Mouse (Mus musculus): Measurements from ENCODE around the gene Gnpat. TPM values are rescaled to one million over a fixed set of nuclear protein-coding genes. Genes with fewer than 3 reads are reported as not detected.

The Gnpat gene
- total and polyA plus RNA-seq, 3 experiments: 74.3 to 637 (median 117) TPM

GRCm38 (mm10) chr8:124859466-124859865, 3.4 kb upstream of the Gnpat start:
- Histone ChIP-seq H3K27ac (ENCODE audit: control insufficient read depth, low read depth, low read length) (no peak overlapping the region), H3K9me3 (replicated peaks; ENCODE audit: insufficient read depth, low read length) (no peaks in the 10 kb centered on the region), H3K27me3 (ENCODE audit: control insufficient read depth in 1 of 2, insufficient read depth in 2 of 2, low read length in 2 of 2) (no peaks in the 10 kb centered on the region), H3K79me2 (ENCODE audit: control insufficient read depth, insufficient read depth, low read length, poor library complexity) (peaks cover 63% of the 10 kb centered on the region), H3K4me1 (ENCODE audit: control insufficient read depth in 1 of 2, insufficient read depth in 2 of 2, low read length in 2 of 2) (peaks cover 2 to 9% of the 10 kb centered on the region in 2 experiments; a peak in 3 of 4 replicates), H3K4me3 (ENCODE audit: control insufficient read depth in 1 of 2, insufficient read depth in 1 of 2, low read depth in 2 of 2, low read length in 2 of 2) (no peak overlapping the region), H3K36me3 (ENCODE audit: control insufficient read depth in 1 of 2, insufficient read depth in 2 of 2, low read length in 2 of 2) (peaks cover 17 to 19% of the 10 kb centered on the region in 2 experiments), H3K9ac (ENCODE audit: control insufficient read depth, low read depth, low read length, poor library complexity, severe bottlenecking) (no peak overlapping the region)
- peak; percentile 65 for TF ChIP-seq SMC3 (IDR thresholded peaks at IDR 0.05; ENCODE audit: low read depth, low read length)
- TF ChIP-seq TAL1 (IDR thresholded peaks at IDR 0.05; ENCODE audit: low read length): no peak
- no peak for TF ChIP-seq ZC3H11A (IDR thresholded peaks at IDR 0.05; ENCODE audit: low read depth, low read length)
- no peak for TF ChIP-seq GABPA (IDR thresholded peaks at IDR 0.05; ENCODE audit: low read depth, low read length)
- TF ChIP-seq RCOR1 (IDR thresholded peaks at IDR 0.05; ENCODE audit: low read depth, low read length): no peak
- peak; percentile 38 for TF ChIP-seq RAD21 (IDR thresholded peaks at IDR 0.05; ENCODE audit: low read depth, low read length)
- TF ChIP-seq CTCF (IDR thresholded peaks at IDR 0.05 in 2 of 3, conservative IDR thresholded peaks at IDR 0.05 in 1 of 3; ENCODE audit: control insufficient read depth in 1 of 3, insufficient read depth in 1 of 3, low read depth in 2 of 3, low read length in 3 of 3, poor library complexity in 1 of 3, severe bottlenecking in 1 of 3): peak; percentile 56 to 70 (median 62)
- no peak for TF ChIP-seq ZKSCAN1 (IDR thresholded peaks at IDR 0.05; ENCODE audit: low read depth, low read length)
- peak; percentile 57 for DNase-seq (ENCODE audit: low read depth, low spot score)

- Histone ChIP-seq H3K9ac (ENCODE audit: control insufficient read depth, low read depth, low read length, poor library complexity, severe bottlenecking) (no peak overlapping the region), H3K4me3 (ENCODE audit: control insufficient read depth in 1 of 2, insufficient read depth in 1 of 2, low read depth in 2 of 2, low read length in 2 of 2) (no peak overlapping the region), H3K27ac (ENCODE audit: control insufficient read depth, low read depth, low read length) (no peak overlapping the region), H3K4me1 (ENCODE audit: control insufficient read depth in 1 of 2, insufficient read depth in 2 of 2, low read length in 2 of 2) (peaks cover 10 to 17% of the 10 kb centered on the region in 2 experiments), H3K79me2 (ENCODE audit: control insufficient read depth, insufficient read depth, low read length, poor library complexity) (peaks cover 66% of the 10 kb centered on the region), H3K36me3 (ENCODE audit: control insufficient read depth in 1 of 2, insufficient read depth in 2 of 2, low read length in 2 of 2) (peaks cover 14 to 24% of the 10 kb centered on the region in 2 experiments), H3K9me3 (replicated peaks; ENCODE audit: insufficient read depth, low read length) (no peaks in the 10 kb centered on the region), H3K27me3 (ENCODE audit: control insufficient read depth in 1 of 2, insufficient read depth in 2 of 2, low read length in 2 of 2) (no peaks in the 10 kb centered on the region)
- no peak for TF ChIP-seq TCF12 (IDR thresholded peaks at IDR 0.05; ENCODE audit: low read depth, low read length)
- TF ChIP-seq MXI1 (IDR thresholded peaks at IDR 0.05; ENCODE audit: low read depth, low read length): no peak
- no peak for TF ChIP-seq TAL1 (IDR thresholded peaks at IDR 0.05; ENCODE audit: low read length)
- no peak for DNase-seq (ENCODE audit: low read depth, low spot score)
Measured at GRCm38 (mm10) chr8:124860188-124860587, 2.6 kb upstream of the Gnpat start.

GRCm38 (mm10) chr8:124863163-124863677, 387 bp downstream of the Gnpat start:
- TF ChIP-seq KAT2A (conservative IDR thresholded peaks at IDR 0.05; ENCODE audit: low read depth, low read length) (0 out of 2 replicates have a peak, but pooled peaks have one; percentile 3), BHLHE40 (IDR thresholded peaks at IDR 0.05; ENCODE audit: borderline replicate concordance, low read depth, low read length) (no peak), POLR2A (IDR thresholded peaks at IDR 0.05; ENCODE audit: control insufficient read depth in 1 of 2, insufficient read depth in 1 of 2, low read depth in 1 of 2, low read length in 2 of 2, poor library complexity in 1 of 2) (peak in 1 of 2 experiments; percentile 78; a peak in 1 of 4 replicates), SIN3A (IDR thresholded peaks at IDR 0.05; ENCODE audit: low read length) (peak; percentile 25), USF1 (IDR thresholded peaks at IDR 0.05; ENCODE audit: low read depth, low read length) (no peak)
- Histone ChIP-seq H3K27me3 (ENCODE audit: control insufficient read depth in 1 of 2, insufficient read depth in 2 of 2, low read length in 2 of 2) (no peaks in the 10 kb centered on the region), H3K9me3 (replicated peaks; ENCODE audit: insufficient read depth, low read length) (no peaks in the 10 kb centered on the region), H3K9ac (ENCODE audit: control insufficient read depth, low read depth, low read length, poor library complexity, severe bottlenecking) (peak overlapping the region; percentile 97), H3K36me3 (ENCODE audit: control insufficient read depth in 1 of 2, insufficient read depth in 2 of 2, low read length in 2 of 2) (peaks cover 4 to 45% of the 10 kb centered on the region in 2 experiments; a peak in 3 of 4 replicates), H3K79me2 (ENCODE audit: control insufficient read depth, insufficient read depth, low read length, poor library complexity) (peaks cover 71% of the 10 kb centered on the region), H3K4me1 (ENCODE audit: control insufficient read depth in 1 of 2, insufficient read depth in 2 of 2, low read length in 2 of 2) (peaks cover 26 to 44% of the 10 kb centered on the region in 2 experiments), H3K27ac (ENCODE audit: control insufficient read depth, low read depth, low read length) (peak overlapping the region; percentile 70), H3K4me3 (ENCODE audit: control insufficient read depth in 1 of 2, insufficient read depth in 1 of 2, low read depth in 2 of 2, low read length in 2 of 2) (peak overlapping the region; percentile 81 to 96)
- DNase-seq (ENCODE audit: low read depth, low spot score): no peak

All from MEL (cell line).